Mouse (Mus musculus) embryo, embryonic 9.5 days (tissue): ENCODE data around the gene Gm21887.
"Not testable (repeated sequence)": the region's sequence is repeated elsewhere in the genome, so short reads cannot be mapped to it uniquely, and the experiment has no call there.

Experiments used
- DNase-seq: peaks from one replicate; pipeline ENCODE4 v3.0.0-alpha.2; 2017; ENCODE audit errors: extremely low spot score

Gene Gm21887

DNA sequence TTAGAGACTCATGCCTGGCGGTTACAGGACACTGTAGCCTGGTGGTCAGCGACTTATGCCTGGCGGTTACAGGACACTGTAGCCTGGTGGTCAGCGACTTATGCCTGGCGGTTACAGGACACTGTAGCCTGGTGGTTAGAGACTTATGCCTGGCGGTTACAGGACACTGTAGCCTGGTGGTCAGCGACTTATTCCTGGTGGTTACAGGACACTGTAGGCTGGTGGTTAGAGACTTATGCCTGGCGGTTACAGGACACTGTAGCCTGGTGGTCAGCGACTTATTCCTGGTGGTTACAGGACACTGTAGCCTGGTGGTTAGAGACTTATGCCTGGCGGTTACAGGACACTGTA is 2.0 kb downstream of the Gm21887 start:
- DNase-seq: not testable (repeated sequence)

- DNase-seq: not testable (repeated sequence)
These were observed 4.0 kb downstream of the Gm21887 start for GRCm38 (mm10) chrX:170013421-170013820.

GRCm38 (mm10) chrX:170014038-170014437 is 4.6 kb downstream of the Gm21887 start:
- not testable (repeated sequence) for DNase-seq

- DNase-seq: not testable (repeated sequence)
These were observed 6.4 kb downstream of the Gm21887 start for GRCm38 (mm10) chrX:170015883-170016282.

- DNase-seq: peak; percentile 78
These were observed 8.1 kb downstream of the Gm21887 start for GRCm38 (mm10) chrX:170017333-170018245.

GRCm38 (mm10) chrX:170018571-170019218 is 9.2 kb downstream of the Gm21887 start:
- DNase-seq: peak; percentile 32

- DNase-seq: peak; percentile 51
These were observed 9.9 kb downstream of the Gm21887 start for GRCm38 (mm10) chrX:170019219-170019953.

GRCm38 (mm10) chrX:170019954-170020689 is 10.7 kb downstream of the Gm21887 start:
- DNase-seq: not testable (repeated sequence)

GRCm38 (mm10) chrX:170020690-170021050 is 11.2 kb downstream of the Gm21887 start:
- DNase-seq: peak; percentile 63

DNA sequence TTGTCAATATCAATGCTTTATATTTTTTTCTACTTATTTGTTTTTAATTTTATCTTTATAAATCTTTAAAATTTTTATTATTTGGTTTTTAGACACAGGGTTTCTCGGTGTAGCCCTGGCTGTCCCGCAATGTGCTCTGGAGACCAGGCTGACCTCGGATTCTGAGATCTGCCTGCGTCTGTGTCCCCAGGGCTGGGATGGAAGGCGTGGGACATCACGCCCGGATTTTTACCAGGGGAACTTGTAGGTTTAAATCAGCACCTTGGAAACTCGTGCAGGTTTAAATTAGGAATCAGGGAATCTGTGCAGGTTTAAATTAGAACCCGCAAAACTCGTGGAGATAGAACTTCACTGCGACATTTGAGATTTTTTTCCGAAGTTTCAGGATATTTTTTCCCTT is 11.7 kb downstream of the Gm21887 start:
- peak; percentile 31 for DNase-seq

DNA sequence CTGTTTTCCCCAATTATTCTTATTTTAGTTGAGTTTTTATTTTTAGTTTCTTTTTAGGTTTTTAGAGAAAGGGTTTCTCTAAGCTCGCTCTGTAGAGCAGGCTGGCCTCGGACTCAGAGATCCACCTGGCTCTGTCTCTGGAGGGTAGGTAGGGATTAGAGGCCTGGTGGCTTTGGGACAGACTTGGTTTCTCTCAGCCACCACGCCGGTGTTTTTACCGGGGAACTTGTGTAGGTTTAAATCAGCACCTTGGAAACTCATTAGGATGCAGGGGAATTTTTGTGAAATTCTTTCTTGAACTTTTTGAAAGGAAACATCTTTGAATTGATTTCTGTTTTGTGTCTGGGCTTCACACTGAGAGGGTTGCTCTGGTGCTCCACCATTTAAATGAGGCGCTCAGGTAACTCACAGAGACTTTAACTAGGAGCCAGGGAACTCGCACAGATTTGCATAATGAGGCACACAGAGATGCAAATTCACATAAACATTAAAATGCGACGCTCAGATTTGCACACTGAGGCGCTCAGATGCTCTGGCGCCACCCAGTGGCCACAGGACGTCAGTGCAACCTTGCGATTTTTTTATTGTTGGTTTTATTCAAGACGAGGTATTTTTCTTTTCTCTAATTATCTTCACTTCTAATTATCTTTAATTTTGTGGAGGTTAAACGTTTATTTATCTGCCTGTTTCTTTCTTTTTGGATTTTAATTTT is 12.4 kb downstream of the Gm21887 start:
- peak; percentile 66 for DNase-seq
